Mouse (Mus musculus): ENCODE measurements around the gene Mmachc. TPM values are rescaled to one million over a fixed set of nuclear protein-coding genes. Genes with fewer than 3 reads are reported as not detected.
A peak's percentile ranks its signal among the peaks of the same experiment; 100 is the strongest.

The Mmachc gene
- 10 to 100 TPM; 61.8 to 72.5 (median 66.4) TPM for total RNA-seq (2022)

- DNase-seq (ENCODE audit: low spot score) = peak; percentile 96
These were observed at the start of gene Mmachc, which contains the start of gene Ccdc163 for GRCm38 (mm10) chr4:116708201-116708764. Mmachc (minus strand) TSS chr4:116708406. Ccdc163 (plus strand) TSS chr4:116708509.

- no peak for DNase-seq (ENCODE audit: low spot score)
These were observed 41.5 kb upstream of the Mmachc start for GRCm38 (mm10) chr4:116749750-116750149.

DNA sequence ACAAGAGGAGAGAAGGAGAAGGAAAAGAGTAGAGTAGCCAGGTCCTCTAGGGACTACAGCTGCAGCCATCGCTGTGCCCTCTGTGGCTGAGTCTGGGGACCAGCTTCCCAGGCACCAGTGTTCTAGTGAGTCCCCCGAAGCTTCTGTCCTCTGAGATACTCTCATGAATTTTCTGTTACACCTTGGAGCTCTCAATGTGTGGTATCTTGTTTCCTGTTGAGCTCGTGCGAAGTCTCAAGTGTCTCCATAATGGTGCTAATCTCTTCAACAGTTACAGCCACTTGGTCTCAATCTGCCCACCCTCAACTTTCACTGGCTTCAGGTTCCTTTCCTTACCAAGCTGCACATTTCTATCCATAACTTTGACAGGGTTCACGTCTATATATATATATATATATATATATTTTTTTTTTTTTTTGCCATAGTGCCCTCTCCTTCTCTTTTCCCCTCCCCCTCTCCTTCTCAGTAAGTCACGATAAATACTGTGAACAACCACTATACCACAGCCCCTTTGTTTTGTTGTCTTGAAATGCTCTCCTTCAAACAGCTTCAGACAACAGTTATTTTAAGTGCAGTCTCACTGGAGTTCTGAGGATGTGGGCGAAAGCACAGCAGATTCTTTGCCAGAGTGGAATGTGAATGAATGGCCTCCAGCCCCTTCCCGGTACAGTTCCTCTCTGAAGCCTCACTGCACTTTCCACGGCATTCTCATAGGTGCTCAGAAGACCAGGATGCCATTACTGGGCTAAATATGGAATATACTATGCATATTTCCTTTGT lies 31.0 kb upstream of the Mmachc start:
- DNase-seq (ENCODE audit: low spot score) = no peak

- DNase-seq (ENCODE audit: low spot score) = no peak
These were observed 26.8 kb upstream of the Mmachc start for GRCm38 (mm10) chr4:116734996-116735395.

DNA sequence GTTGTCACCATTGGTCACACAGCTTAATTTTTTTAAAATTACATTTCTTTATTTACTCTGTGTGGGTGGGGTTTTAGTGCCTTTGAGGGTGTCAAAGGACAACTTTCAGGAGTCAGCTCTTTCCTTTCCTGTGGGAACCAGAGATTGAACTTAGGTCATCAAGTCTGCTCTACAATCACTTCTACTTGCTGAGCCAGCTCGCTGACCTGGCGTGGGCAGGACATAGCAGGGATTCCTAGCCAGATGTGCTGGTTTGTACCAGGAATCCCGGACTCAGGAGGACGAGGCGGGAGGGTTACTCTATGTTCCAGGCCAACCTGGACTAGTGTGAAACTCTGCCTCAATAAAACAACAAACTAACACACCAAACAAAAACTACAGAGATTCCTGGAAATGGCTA lies 24.1 kb upstream of the Mmachc start:
- no peak for DNase-seq (ENCODE audit: low spot score)

- no peak for DNase-seq (ENCODE audit: low spot score)
These were observed 22.9 kb upstream of the Mmachc start for GRCm38 (mm10) chr4:116731077-116731476.

DNA sequence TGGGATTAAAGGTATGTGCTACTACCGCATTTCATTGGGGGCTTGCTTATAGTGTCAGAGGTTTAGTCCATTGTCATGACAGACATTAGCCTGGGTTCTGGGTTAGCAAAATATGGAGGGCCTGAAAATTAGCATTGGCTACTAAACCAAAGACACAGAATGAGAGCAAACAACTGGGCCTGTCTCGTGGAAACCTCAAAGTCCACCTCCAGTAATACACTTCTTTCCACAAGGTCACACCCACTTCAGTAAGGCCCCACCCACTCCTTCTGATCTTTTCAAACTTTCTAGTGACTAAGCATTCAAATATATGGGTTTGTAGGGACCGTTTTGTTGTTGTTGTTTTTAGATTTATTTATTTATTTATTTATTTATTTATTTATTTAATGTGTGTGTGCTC lies 21.3 kb upstream of the Mmachc start:
- no peak for DNase-seq (ENCODE audit: low spot score)

DNA sequence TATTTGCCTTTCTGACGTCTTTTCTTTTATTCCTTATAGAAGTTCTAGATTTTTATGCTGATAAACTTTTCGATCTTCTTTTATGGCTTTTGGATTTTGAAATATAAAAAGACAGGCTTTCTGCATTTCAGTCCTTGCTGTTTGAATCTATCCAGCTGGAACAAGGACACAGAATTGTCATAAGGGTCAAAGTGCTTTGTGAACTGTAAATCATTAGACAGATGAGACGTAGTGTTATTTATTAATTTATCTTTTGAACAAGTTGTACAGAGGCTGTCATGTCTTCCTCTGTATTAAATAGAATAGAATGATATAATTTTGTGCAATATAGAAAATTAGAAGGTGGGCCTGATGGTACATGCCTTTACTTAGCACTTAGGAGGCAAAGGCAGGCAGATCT lies 19.2 kb upstream of the Mmachc start:
- DNase-seq (ENCODE audit: low spot score) = no peak

GRCm38 (mm10) chr4:116725444-116725843 lies 17.2 kb upstream of the Mmachc start:
- no peak for DNase-seq (ENCODE audit: low spot score)

GRCm38 (mm10) chr4:116722230-116722629 lies 14.0 kb upstream of the Mmachc start:
- DNase-seq (ENCODE audit: low spot score) = no peak

- no peak for DNase-seq (ENCODE audit: low spot score)
These were observed 13.0 kb upstream of the Mmachc start for GRCm38 (mm10) chr4:116721098-116721628.

- peak; percentile 96 for DNase-seq (ENCODE audit: low spot score)
These were observed 12.3 kb upstream of the Mmachc start, which contains the start of gene Tesk2 for GRCm38 (mm10) chr4:116720343-116721097. Tesk2 (plus strand) TSS chr4:116720948.

GRCm38 (mm10) chr4:116719396-116719795 lies 11.2 kb upstream of the Mmachc start:
- DNase-seq (ENCODE audit: low spot score) = peak; percentile 70

DNA sequence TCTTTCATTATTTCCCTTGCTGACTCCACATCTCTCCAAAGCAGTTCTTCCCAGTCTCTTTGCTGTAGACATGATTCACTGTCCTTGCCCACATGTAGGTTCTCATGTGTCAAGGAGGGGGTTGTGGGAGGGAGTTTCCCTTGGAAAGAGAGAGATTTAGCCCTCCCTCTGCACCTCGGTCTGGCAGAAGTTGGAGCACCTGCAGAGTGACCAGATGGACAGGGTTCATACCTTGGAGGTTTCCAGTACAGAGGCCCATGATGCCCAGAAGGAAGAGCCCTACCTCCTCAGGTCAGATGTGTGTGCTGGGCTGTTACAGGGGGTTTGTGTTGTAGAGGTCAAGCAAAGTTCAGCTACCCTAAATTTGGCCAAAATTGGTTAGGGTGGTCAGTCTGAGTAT lies 4.3 kb upstream of the Mmachc start:
- no peak for DNase-seq (ENCODE audit: low spot score)

DNA sequence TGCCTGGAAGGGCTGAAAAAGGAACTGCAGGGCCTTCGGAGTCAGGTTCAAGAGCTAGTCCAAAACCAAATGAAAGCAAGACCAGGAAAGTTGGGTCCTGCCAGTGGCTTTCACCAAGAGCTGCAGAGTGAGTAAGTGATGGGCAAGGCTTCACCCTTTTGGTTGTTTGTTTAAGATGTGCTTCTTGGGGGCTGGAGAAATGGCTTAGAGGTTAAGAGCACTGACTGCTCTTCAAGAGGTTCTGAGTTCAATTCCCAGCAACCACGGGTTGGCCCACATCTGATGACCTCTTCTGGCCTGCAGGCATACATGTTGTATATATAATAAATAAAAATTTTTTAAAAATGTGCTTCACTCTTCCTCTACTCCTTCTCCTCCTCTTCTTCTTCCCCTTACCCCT lies 1.9 kb upstream of the Mmachc start:
- no peak for DNase-seq (ENCODE audit: low spot score)

- no peak for DNase-seq (ENCODE audit: low spot score)
These were observed 685 bp upstream of the Mmachc start for GRCm38 (mm10) chr4:116708791-116709390.

DNA sequence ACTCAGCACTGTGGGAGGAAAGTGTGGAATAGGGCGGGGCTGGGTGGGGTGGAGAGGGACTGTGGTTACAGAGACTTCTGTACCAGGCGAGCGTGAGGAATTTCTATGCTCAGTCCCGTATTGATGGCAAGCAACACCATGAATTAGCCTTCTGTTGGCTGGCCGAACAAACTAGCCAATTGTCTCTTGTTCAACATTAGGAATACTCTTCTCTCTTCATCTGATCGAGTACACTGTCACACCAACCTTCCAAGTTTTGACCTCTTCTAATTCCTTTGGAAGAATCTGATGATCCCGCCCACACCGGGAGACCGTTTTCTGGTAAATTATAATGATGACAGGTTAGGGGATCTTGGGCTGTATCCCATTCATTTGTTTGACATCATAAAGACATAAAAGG lies 540 bp downstream of the Mmachc start:
- no peak for DNase-seq (ENCODE audit: low spot score)

- DNase-seq (ENCODE audit: low spot score) = peak; percentile 63
These were observed 4.4 kb downstream of the Mmachc start for GRCm38 (mm10) chr4:116703804-116704203.

GRCm38 (mm10) chr4:116700964-116701363 lies 7.2 kb downstream of the Mmachc start:
- no peak for DNase-seq (ENCODE audit: low spot score)

DNA sequence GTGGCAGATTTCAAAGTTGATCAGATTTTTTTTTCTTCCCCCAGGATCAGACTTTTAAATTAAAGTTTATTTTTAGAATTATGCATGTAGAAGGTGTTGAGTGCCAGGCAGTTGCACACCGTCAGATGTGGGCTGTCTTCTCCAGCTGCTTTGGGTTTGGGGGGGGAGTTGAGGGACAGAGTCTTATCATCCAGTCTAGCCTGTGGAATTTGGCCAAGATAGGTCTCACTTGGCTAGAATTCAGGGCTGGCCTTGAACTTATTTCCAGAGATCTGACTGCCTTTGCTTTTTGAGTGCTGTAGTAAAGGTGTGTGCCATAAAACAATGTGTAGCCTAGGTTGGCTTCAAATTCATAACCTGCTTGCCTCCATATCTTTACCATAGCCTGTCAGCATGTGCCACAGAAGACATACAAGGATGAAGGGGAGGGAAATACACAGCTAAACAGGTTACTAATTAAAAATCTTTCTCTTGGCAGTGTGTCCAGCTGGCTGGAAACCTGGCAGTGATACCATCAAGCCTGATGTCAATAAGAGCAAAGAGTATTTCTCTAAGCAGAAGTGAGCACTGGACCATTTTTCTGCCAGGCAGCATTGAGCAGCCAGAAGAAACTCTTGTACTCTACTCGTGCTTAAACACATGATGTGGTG lies 9.4 kb downstream of the Mmachc start:
- no peak for DNase-seq (ENCODE audit: low spot score)

- no peak for DNase-seq (ENCODE audit: low spot score)
These were observed 14.4 kb downstream of the Mmachc start for GRCm38 (mm10) chr4:116693785-116694184.
